Mouse (Mus musculus): ENCODE measurements around the gene Mycbpap. TPM values are rescaled to one million over a fixed set of nuclear protein-coding genes. Genes with fewer than 3 reads are reported as not detected.

The Mycbpap gene
- total RNA-seq, 2 experiments from 2014 or later = not detected

- peak; percentile 32 for DNase-seq
Observed at GRCm38 (mm10) chr11:94477651-94478050, 43.9 kb downstream of the Mycbpap start.

- no peak for DNase-seq
Observed at GRCm38 (mm10) chr11:94475722-94476121, 45.8 kb downstream of the Mycbpap start.

GRCm38 (mm10) chr11:94474544-94474910 is 47.0 kb downstream of the Mycbpap start:
- no peak for DNase-seq

- peak; percentile 87 for DNase-seq
Observed at GRCm38 (mm10) chr11:94473707-94474543, 47.6 kb downstream of the Mycbpap start, which contains the start of gene Cacna1g. Gene Cacna1g (minus strand): TSS chr11:94474198.

- DNase-seq = peak; percentile 46
Observed at GRCm38 (mm10) chr11:94472916-94473706, 48.4 kb downstream of the Mycbpap start.

- DNase-seq = peak; percentile 23
Observed at GRCm38 (mm10) chr11:94472585-94472915, 49.0 kb downstream of the Mycbpap start.

GRCm38 (mm10) chr11:94471740-94472584 is 49.6 kb downstream of the Mycbpap start:
- DNase-seq = no peak

- no peak for DNase-seq
Observed at GRCm38 (mm10) chr11:94470391-94470790, 51.2 kb downstream of the Mycbpap start.

GRCm38 (mm10) chr11:94469136-94470064 is 52.1 kb downstream of the Mycbpap start:
- DNase-seq = peak; percentile 47

GRCm38 (mm10) chr11:94468582-94469064 is 52.9 kb downstream of the Mycbpap start:
- no peak for DNase-seq

- DNase-seq = no peak
Observed at GRCm38 (mm10) chr11:94466333-94466855, 55.1 kb downstream of the Mycbpap start.

GRCm38 (mm10) chr11:94464170-94464569 is 57.4 kb downstream of the Mycbpap start:
- no peak for DNase-seq

GRCm38 (mm10) chr11:94461856-94462255 is 59.7 kb downstream of the Mycbpap start:
- DNase-seq = no peak

GRCm38 (mm10) chr11:94457001-94457400 is 64.5 kb downstream of the Mycbpap start:
- no peak for DNase-seq

- DNase-seq = no peak
Observed at GRCm38 (mm10) chr11:94456347-94456746, 65.2 kb downstream of the Mycbpap start.

- DNase-seq = no peak
Observed at GRCm38 (mm10) chr11:94455161-94455820, 66.3 kb downstream of the Mycbpap start.

- no peak for DNase-seq
Observed at GRCm38 (mm10) chr11:94454756-94455155, 66.8 kb downstream of the Mycbpap start.

Measured in gastrocnemius, postnatal 10 days (tissue).